Mouse (Mus musculus): Measurements from ENCODE around the gene Dock3.

- TF ChIP-seq POLR2A (IDR thresholded peaks at IDR 0.05; ENCODE audit: control insufficient read depth, low read depth, low read length): no peak
- no peak for TF ChIP-seq CTCF (IDR thresholded peaks at IDR 0.05; ENCODE audit: control insufficient read depth, insufficient read depth, insufficient replicate concordance, low read depth, low read length)
Measured at GRCm38 (mm10) chr9:106874216-106874615, 357.5 kb downstream of the Dock3 start.

Data from testis, adult 2 months (tissue).